Mouse (Mus musculus) cerebral cortex, adult 2 months (tissue): ENCODE results near the gene Tgfb1.

ENCODE experiments used
- WGBS: fragments of 180-500 bp; shearing (Covaris S2); methylation state at CpG from one replicate; pipeline ENCODE4 v1.1.7; 2018; 5-methylcytosine and 5-hydroxymethylcytosine counted together

Tgfb1 gene

GRCm38 (mm10) chr7:25686680-25687531 lies at the start of gene Tgfb1:
TSS of gene Tgfb1 (plus strand) at chr7:25687002.
- WGBS = 3% methylated on average over 69 of the region's 69 CpGs

- 98% methylated on average over 5 of the region's 5 CpGs for WGBS
Measured at GRCm38 (mm10) chr7:25637099-25637498, 49.7 kb upstream of the Tgfb1 start.

- WGBS = 68% methylated on average over 4 of the region's 4 CpGs
Measured at GRCm38 (mm10) chr7:25639754-25640153, 47.0 kb upstream of the Tgfb1 start.

- 56% methylated on average over 10 of the region's 10 CpGs for WGBS
Measured at GRCm38 (mm10) chr7:25644136-25644535, 42.7 kb upstream of the Tgfb1 start.

- WGBS = 78% methylated on average over 4 of the region's 4 CpGs
Measured at GRCm38 (mm10) chr7:25644631-25645030, 42.2 kb upstream of the Tgfb1 start.

- WGBS = 62% methylated on average over 14 of the region's 14 CpGs
Measured at GRCm38 (mm10) chr7:25645074-25645473, 41.7 kb upstream of the Tgfb1 start.

GRCm38 (mm10) chr7:25647574-25648123 lies 39.2 kb upstream of the Tgfb1 start:
- 75% methylated on average over 5 of the region's 5 CpGs for WGBS

GRCm38 (mm10) chr7:25649839-25650238 lies 37.0 kb upstream of the Tgfb1 start:
- 83% methylated on average over 5 of the region's 5 CpGs for WGBS

GRCm38 (mm10) chr7:25651281-25651680 lies 35.5 kb upstream of the Tgfb1 start:
- 85% methylated on average over 8 of the region's 8 CpGs for WGBS

GRCm38 (mm10) chr7:25652244-25652759 lies 34.5 kb upstream of the Tgfb1 start:
- WGBS = 93% methylated on average over 12 of the region's 12 CpGs

- WGBS = 78% methylated on average over 11 of the region's 11 CpGs
Measured at GRCm38 (mm10) chr7:25655601-25656428, 31.0 kb upstream of the Tgfb1 start.

GRCm38 (mm10) chr7:25657785-25658184 lies 29.0 kb upstream of the Tgfb1 start:
- 24% methylated on average over 10 of the region's 10 CpGs for WGBS

GRCm38 (mm10) chr7:25658657-25659472 lies 27.9 kb upstream of the Tgfb1 start, which contains the start of the genes Bckdha and Exosc5:
TSS of gene Bckdha (minus strand) at chr7:25658981.
TSS of gene Exosc5 (plus strand) at chr7:25659164.
- under 1% methylated on average over 50 of the region's 50 CpGs for WGBS

GRCm38 (mm10) chr7:25666381-25666780 lies 20.4 kb upstream of the Tgfb1 start:
- 95% methylated on average over 8 of the region's 8 CpGs for WGBS

GRCm38 (mm10) chr7:25669158-25669557 lies 17.6 kb upstream of the Tgfb1 start:
- 92% methylated on average over 10 of the region's 10 CpGs for WGBS

GRCm38 (mm10) chr7:25669631-25670030 lies 17.2 kb upstream of the Tgfb1 start:
- 81% methylated on average over 9 of the region's 9 CpGs for WGBS

- 92% methylated on average over 4 of the region's 4 CpGs for WGBS
Measured at GRCm38 (mm10) chr7:25670096-25670495, 16.7 kb upstream of the Tgfb1 start.

GRCm38 (mm10) chr7:25671686-25672085 lies 15.1 kb upstream of the Tgfb1 start:
- 74% methylated on average over 2 of the region's 2 CpGs for WGBS

GRCm38 (mm10) chr7:25672442-25672841 lies 14.4 kb upstream of the Tgfb1 start:
- 57% methylated on average over 4 of the region's 4 CpGs for WGBS

GRCm38 (mm10) chr7:25674297-25674696 lies 12.5 kb upstream of the Tgfb1 start:
- 20% methylated on average over 9 of the region's 9 CpGs for WGBS

GRCm38 (mm10) chr7:25674719-25675300 lies 12.0 kb upstream of the Tgfb1 start, which contains the start of gene Tmem91:
TSS of gene Tmem91 (minus strand) at chr7:25675166.
- WGBS = 2% methylated on average over 29 of the region's 29 CpGs
